Mouse (Mus musculus) liver, embryonic 11.5 days (tissue): ENCODE data around the gene Plcd3. TPM values are rescaled to one million over a fixed set of nuclear protein-coding genes. Genes with fewer than 3 reads are reported as not detected.

ENCODE experiments used
- ATAC-seq: fragments of 200-750 bp; cut with Nextera tagmentation; replicated peaks from 2 replicates; pipeline ENCODE4 v1.8.0; 2017; ENCODE audit warnings: moderate number of reproducible peaks, mild to moderate bottlenecking, moderate TSS enrichment, moderate library complexity; ENCODE audit not compliant: low FRiP score
- DNase-seq: peaks from one replicate; pipeline ENCODE4 v3.0.0-alpha.2; 2017; ENCODE audit warnings: low spot score
- H3K27ac ChIP-seq: fragments of 300-500 bp; sonication (generic); 2 replicates; pipeline ENCODE4 v1.5.1; 2014; ENCODE audit warnings: mild to moderate bottlenecking, low read depth, low read length, control low read depth
- H3K27me3 ChIP-seq: fragments of 300-500 bp; sonication (generic); replicated peaks from 2 replicates; pipeline ENCODE4 v1.6.1; 2014; ENCODE audit warnings: low read length, mixed read lengths; ENCODE audit not compliant: control insufficient read depth, insufficient read depth
- H3K36me3 ChIP-seq: fragments of 300-500 bp; sonication (generic); 2 replicates; pipeline ENCODE4 v1.6.1; 2014; ENCODE audit warnings: mild to moderate bottlenecking, low read length, moderate library complexity, mixed read lengths; ENCODE audit not compliant: control insufficient read depth, insufficient read depth
- H3K4me1 ChIP-seq: fragments of 300-500 bp; sonication (generic); replicated peaks from 2 replicates; pipeline ENCODE4 v1.6.1; 2014; ENCODE audit warnings: low read length, mixed read lengths; ENCODE audit not compliant: control insufficient read depth, insufficient read depth
- H3K4me2 ChIP-seq: fragments of 300-500 bp; sonication (generic); 2 replicates; pipeline ENCODE4 v1.6.1; 2014; ENCODE audit warnings: mild to moderate bottlenecking, control low read depth, moderate library complexity
- H3K4me3 ChIP-seq: fragments of 300-500 bp; sonication (generic); 2 replicates; pipeline ENCODE4 v1.5.1; 2014; ENCODE audit warnings: low read depth, low read length, control low read depth
- H3K9ac ChIP-seq: fragments of 300-500 bp; sonication (generic); 2 replicates; pipeline ENCODE4 v1.6.1; 2014; ENCODE audit warnings: low read depth, low read length, control low read depth
- H3K9me3 ChIP-seq: fragments of 300-500 bp; sonication (generic); 2 replicates; pipeline ENCODE4 v1.6.1; 2016; ENCODE audit warnings: low read length, inconsistent platforms, mixed read lengths; ENCODE audit not compliant: control insufficient read depth
- WGBS: fragments of 180-500 bp; shearing (Covaris S2); extraction: QIAGEN DNeasy Blood & Tissue Kit; methylation state at CpG from one replicate; pipeline ENCODE4 v1.1.7; 2014; 5-methylcytosine and 5-hydroxymethylcytosine counted together
- polyA plus RNA-seq: library from polyadenylated mRNA; unstranded; fragments of >200 nt; fragmentation: Nextera tagmentation; extraction: Ambion mirVana; gene quantifications from 2 replicates; pipeline ENCODE4 v1.2.1, GENCODE M21; 2014

Gene Plcd3
- polyA plus RNA-seq, 1 experiment from 2014 or later: 1.1 TPM

DNA sequence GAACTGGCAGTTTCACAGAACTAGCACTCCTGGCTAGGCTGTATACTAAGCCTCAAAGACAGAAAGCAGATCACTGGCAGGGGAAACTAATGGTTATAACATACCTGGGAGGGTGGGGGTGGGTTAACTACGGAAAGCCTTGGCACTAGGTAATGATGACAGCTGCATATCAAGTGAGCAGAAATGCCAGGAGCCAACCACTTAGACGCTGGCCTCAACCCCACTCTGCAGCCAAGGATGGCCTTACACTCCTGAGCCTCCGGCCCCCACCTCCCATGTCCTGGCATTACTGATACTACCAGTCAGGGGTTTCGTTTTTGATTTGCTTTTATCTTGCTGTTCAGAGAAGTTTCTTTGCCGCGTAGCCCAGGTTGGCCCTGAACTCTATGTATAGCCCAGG lies 5.7 kb downstream of the Plcd3 start:
- H3K9me3 ChIP-seq: no peaks in the 10 kb centered on the region
- 83% methylated on average over 6 of the region's 6 CpGs for WGBS
- ATAC-seq: no peak
- H3K9ac ChIP-seq: no peak overlapping the region
- H3K27me3 ChIP-seq: peaks cover 22% of the 10 kb centered on the region
- H3K4me2 ChIP-seq: no peak overlapping the region
- H3K4me1 ChIP-seq: peaks cover 9% of the 10 kb centered on the region
- no peak overlapping the region for H3K27ac ChIP-seq
- no peak for DNase-seq
- H3K36me3 ChIP-seq: no peaks in the 10 kb centered on the region
- H3K4me3 ChIP-seq: no peak overlapping the region

DNA sequence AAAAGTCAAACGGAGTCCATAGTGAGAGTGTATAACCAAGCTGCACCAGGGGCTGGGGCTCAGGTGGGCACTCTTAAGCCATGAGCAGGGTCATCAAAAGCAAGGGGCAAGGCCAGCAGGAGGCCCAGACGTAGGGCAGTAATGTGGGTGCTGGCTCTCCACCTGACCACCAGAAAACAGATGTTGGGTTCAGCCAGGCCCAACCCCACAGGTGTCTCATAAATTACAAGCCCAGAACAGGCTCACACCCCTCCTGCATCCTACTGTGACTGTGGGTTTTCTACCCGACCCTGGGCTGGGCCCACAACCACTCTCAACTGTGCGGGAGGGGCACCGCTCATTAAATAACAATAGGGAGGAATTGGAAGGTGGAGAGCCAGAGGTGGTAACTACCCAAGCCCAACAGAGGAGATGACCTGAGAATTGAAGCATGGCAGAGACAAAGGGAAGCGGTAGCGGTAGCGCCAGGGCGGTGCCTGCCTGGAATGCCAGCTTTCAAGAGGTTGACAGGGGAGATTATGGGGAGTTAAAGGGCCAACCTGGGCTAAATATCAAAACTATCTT lies 6.3 kb downstream of the Plcd3 start:
- Histone ChIP-seq H3K9me3 (no peaks in the 10 kb centered on the region), H3K4me1 (peaks cover 9% of the 10 kb centered on the region), H3K27me3 (peaks cover 16% of the 10 kb centered on the region), H3K27ac (no peak overlapping the region), H3K36me3 (no peaks in the 10 kb centered on the region), H3K4me2 (no peak overlapping the region), H3K9ac (no peak overlapping the region), H3K4me3 (no peak overlapping the region)
- DNase-seq (no peak), ATAC-seq (no peak)
- WGBS: 72% methylated on average over 9 of the region's 9 CpGs

- Histone ChIP-seq H3K4me3 (no peak overlapping the region), H3K4me2 (no peak overlapping the region), H3K9me3 (no peaks in the 10 kb centered on the region), H3K4me1 (peaks cover 9% of the 10 kb centered on the region), H3K36me3 (no peaks in the 10 kb centered on the region), H3K27me3 (peaks cover 9% of the 10 kb centered on the region), H3K9ac (no peak overlapping the region), H3K27ac (no peak overlapping the region)
- WGBS: 59% methylated on average over 20 of the region's 20 CpGs
- ATAC-seq (no peak; the same call in 1 of the 2 replicates), DNase-seq (no peak)
Observed at GRCm38 (mm10) chr11:103093862-103094833, 7.3 kb downstream of the Plcd3 start.

DNA sequence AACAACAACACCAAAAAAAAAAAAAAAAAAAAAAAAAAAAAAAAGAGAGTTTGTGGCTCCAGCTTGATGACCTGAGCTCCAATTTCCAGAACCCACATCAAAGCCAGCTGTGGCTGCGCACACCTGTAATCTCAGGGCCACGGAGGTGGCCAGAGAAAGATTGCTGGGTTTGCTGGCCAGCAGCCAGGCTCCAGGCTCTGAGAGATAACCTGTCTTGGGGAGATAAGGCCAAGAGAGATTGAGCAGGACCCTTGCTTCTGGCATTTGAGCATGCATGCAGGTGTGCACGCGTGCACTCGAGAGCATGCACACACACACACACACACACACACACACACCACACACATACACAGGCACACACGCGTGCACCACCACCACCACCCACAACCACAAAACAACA lies 8.2 kb downstream of the Plcd3 start:
- ATAC-seq: no peak
- no peak overlapping the region for H3K9ac ChIP-seq
- no peaks in the 10 kb centered on the region for H3K36me3 ChIP-seq
- H3K27me3 ChIP-seq: peaks cover under 1% of the 10 kb centered on the region; the same call in 1 of the 2 replicates
- H3K4me3 ChIP-seq: no peak overlapping the region
- H3K4me2 ChIP-seq: no peak overlapping the region
- no peaks in the 10 kb centered on the region for H3K9me3 ChIP-seq
- 77% methylated on average over 7 of the region's 7 CpGs for WGBS
- DNase-seq: no peak
- H3K27ac ChIP-seq: no peak overlapping the region
- peaks cover 9% of the 10 kb centered on the region for H3K4me1 ChIP-seq

- Histone ChIP-seq H3K27me3 (peaks cover 18% of the 10 kb centered on the region), H3K9ac (no peak overlapping the region), H3K27ac (no peak overlapping the region), H3K9me3 (no peaks in the 10 kb centered on the region), H3K4me2 (no peak overlapping the region), H3K4me1 (peaks cover 5% of the 10 kb centered on the region; the same call in 1 of the 2 replicates), H3K4me3 (no peak overlapping the region), H3K36me3 (no peaks in the 10 kb centered on the region)
- WGBS: 71% methylated on average over 6 of the region's 6 CpGs
- no peak for ATAC-seq
- no peak for DNase-seq
Observed at GRCm38 (mm10) chr11:103081631-103082030, 19.8 kb downstream of the Plcd3 start.

DNA sequence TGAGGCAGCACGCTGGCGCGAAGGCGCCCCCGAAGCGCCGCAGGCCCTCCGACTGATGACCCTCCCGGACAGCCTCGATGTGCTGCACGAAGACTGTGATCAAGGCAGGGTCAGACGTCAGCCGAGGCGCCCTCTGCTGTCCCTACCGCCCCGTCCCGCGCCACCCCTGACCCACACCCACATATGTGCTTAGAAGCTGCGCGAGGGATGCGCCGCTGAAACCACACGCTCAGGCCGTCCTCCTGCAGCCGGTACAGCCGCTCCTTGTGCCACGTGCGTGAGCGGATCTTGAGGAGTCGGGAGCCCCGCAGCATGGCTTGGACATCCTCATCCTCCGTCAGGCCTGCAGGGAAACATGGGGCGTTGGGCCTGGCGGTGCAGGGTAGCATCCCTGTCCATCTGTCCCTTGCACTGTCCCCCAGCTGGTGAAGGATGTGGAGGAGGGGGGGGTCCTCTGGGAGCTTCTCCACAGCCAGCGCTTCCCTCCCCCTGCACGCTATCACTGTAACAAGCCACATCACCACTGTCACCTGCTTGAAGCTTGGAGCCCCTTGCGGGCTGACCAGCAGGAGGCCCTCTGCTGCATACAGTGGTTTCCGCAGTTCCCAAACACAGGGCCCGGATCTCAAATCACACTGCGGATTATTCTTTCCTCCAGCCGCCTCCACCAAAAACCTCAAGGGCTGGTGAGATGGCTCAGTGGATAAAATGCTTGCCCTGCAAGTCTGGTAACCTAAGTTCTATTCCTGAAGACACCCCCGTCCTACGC lies 21.0 kb downstream of the Plcd3 start:
- H3K27ac ChIP-seq: no peak overlapping the region
- no peaks in the 10 kb centered on the region for H3K36me3 ChIP-seq
- 2% methylated on average over 43 of the region's 43 CpGs for WGBS
- no peaks in the 10 kb centered on the region for H3K9me3 ChIP-seq
- H3K9ac ChIP-seq: peak overlapping the region; percentile 7
- DNase-seq (peak; percentile 63), ATAC-seq (peak; percentile 49)
- H3K4me3 ChIP-seq: peak overlapping the region; percentile 36
- peak overlapping the region; percentile 70 for H3K4me2 ChIP-seq
- H3K27me3 ChIP-seq: peaks cover 18% of the 10 kb centered on the region
- H3K4me1 ChIP-seq: peaks cover 5% of the 10 kb centered on the region; the same call in 1 of the 2 replicates

- H3K36me3 ChIP-seq: no peaks in the 10 kb centered on the region
- no peak for DNase-seq
- 74% methylated on average over 11 of the region's 11 CpGs for WGBS
- no peak for ATAC-seq
- H3K9ac ChIP-seq: no peak overlapping the region
- H3K4me3 ChIP-seq: no peak overlapping the region
- H3K27ac ChIP-seq: no peak overlapping the region
- no peaks in the 10 kb centered on the region for H3K9me3 ChIP-seq
- peaks cover 7% of the 10 kb centered on the region; the same call in 1 of the 2 replicates for H3K4me1 ChIP-seq
- no peak overlapping the region for H3K4me2 ChIP-seq
- H3K27me3 ChIP-seq: peaks cover 18% of the 10 kb centered on the region
Observed at GRCm38 (mm10) chr11:103078131-103078530, 23.3 kb downstream of the Plcd3 start.

GRCm38 (mm10) chr11:103076581-103076980 lies 24.9 kb downstream of the Plcd3 start:
- WGBS: 82% methylated on average over 8 of the region's 8 CpGs
- no peaks in the 10 kb centered on the region for H3K36me3 ChIP-seq
- H3K4me2 ChIP-seq: no peak overlapping the region
- H3K4me3 ChIP-seq: no peak overlapping the region
- no peak overlapping the region for H3K27ac ChIP-seq
- H3K27me3 ChIP-seq: peaks cover 18% of the 10 kb centered on the region
- no peak overlapping the region for H3K9ac ChIP-seq
- DNase-seq: no peak
- ATAC-seq: no peak
- no peaks in the 10 kb centered on the region for H3K9me3 ChIP-seq
- H3K4me1 ChIP-seq: peaks cover 7% of the 10 kb centered on the region; the same call in 1 of the 2 replicates
